Mouse (Mus musculus): ENCODE results near the gene Kansl1l. TPM values are rescaled to one million over a fixed set of nuclear protein-coding genes. Genes with fewer than 3 reads are reported as not detected.

Gene Kansl1l
- 17.3 and 17.9 TPM in 2 replicates for polyA plus RNA-seq (2015; fragmentation: Nextera tagmentation; extraction: Ambion mirVana)

DNA sequence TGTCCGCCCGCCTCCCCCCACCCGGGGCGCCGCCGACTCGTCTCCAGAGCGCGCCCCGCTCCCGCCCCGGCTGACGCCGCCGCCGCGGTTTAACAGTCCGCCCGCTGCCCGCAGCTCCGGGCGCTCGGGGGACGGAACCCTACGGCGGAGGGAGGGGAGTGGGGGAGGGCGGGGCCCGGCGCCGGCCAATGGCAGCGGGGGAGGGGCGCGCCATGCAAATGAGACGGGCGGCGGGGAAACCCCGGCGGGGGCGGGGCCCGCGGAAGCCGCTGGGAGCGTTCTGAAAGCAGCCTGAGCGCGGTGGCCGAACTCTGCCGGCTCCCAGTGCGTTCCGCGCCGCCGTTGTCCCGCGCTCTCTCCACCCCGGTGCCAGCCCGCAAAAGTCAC lies at the start of gene Kansl1l:
Gene Kansl1l (minus strand): TSS at position 110 of the 387 bp plus-strand sequence.
- TF ChIP-seq CTCF (IDR thresholded peaks at IDR 0.05; ENCODE audit: low read depth): no peak
- no peaks in the 10 kb centered on the region for H3K36me3 ChIP-seq (ENCODE audit: insufficient read depth, low read length)
- peak; percentile 89 for ATAC-seq (replicated peaks; ENCODE audit: low FRiP score, low read depth)
- H3K27ac ChIP-seq: peak within 1 kb of the TSS; percentile 98
- H3K4me2 ChIP-seq (ENCODE audit: low read length): peak within 1 kb of the TSS; percentile 82
- H3K9me3 ChIP-seq (replicated peaks; ENCODE audit: low read length): no peaks in the 10 kb centered on the region
- H3K9ac ChIP-seq (ENCODE audit: low read depth, low read length): peak within 1 kb of the TSS; percentile 84
- H3K4me1 ChIP-seq (replicated peaks; ENCODE audit: insufficient read depth, low read length): peaks cover 15% of the 10 kb centered on the region; the same call in 1 of the 2 replicates
- DNase-seq (ENCODE audit: low spot score): peak; percentile 95
- no peaks in the 10 kb centered on the region for H3K27me3 ChIP-seq (ENCODE audit: insufficient read depth, low read length)
- under 1% methylated on average over 42 of the region's 56 CpGs for WGBS
- peak within 1 kb of the TSS; percentile 86 for H3K4me3 ChIP-seq (replicated peaks; ENCODE audit: low read depth, low read length)

DNA sequence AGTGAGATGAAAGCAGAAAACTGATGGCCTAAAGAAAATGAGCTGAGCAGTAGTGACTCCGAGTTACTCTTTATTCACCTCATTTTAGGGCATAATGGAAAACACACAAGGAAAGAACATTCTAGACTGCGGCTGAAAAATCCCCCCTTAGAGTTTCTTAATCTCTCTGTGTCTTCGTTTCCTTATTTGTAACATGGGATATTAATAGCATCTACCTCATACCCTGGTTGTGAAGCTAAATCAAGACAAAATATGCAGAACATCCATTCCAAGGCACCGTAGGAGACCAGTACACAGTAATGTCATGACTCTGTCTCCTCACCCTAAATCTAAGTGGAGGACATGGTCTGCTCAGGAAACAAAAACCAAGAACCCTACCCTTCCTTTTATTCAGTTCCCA lies 48.3 kb upstream of the Kansl1l start:
- Histone ChIP-seq H3K4me2 (ENCODE audit: low read length) (no peak overlapping the region), H3K4me3 (replicated peaks; ENCODE audit: low read depth, low read length) (no peak overlapping the region), H3K4me1 (replicated peaks; ENCODE audit: insufficient read depth, low read length) (0 out of 2 replicates have a peak, but pooled peaks cover 3% of the 10 kb centered on the region), H3K9ac (ENCODE audit: low read depth, low read length) (no peak overlapping the region), H3K27ac (no peak overlapping the region), H3K9me3 (replicated peaks; ENCODE audit: low read length) (no peaks in the 10 kb centered on the region), H3K27me3 (ENCODE audit: insufficient read depth, low read length) (no peaks in the 10 kb centered on the region), H3K36me3 (ENCODE audit: insufficient read depth, low read length) (no peaks in the 10 kb centered on the region)
- no peak for TF ChIP-seq CTCF (IDR thresholded peaks at IDR 0.05; ENCODE audit: low read depth)
- WGBS: 79% methylated on average over 4 of the region's 4 CpGs
- DNase-seq (ENCODE audit: low spot score) (no peak), ATAC-seq (replicated peaks; ENCODE audit: low FRiP score, low read depth) (no peak)

DNA sequence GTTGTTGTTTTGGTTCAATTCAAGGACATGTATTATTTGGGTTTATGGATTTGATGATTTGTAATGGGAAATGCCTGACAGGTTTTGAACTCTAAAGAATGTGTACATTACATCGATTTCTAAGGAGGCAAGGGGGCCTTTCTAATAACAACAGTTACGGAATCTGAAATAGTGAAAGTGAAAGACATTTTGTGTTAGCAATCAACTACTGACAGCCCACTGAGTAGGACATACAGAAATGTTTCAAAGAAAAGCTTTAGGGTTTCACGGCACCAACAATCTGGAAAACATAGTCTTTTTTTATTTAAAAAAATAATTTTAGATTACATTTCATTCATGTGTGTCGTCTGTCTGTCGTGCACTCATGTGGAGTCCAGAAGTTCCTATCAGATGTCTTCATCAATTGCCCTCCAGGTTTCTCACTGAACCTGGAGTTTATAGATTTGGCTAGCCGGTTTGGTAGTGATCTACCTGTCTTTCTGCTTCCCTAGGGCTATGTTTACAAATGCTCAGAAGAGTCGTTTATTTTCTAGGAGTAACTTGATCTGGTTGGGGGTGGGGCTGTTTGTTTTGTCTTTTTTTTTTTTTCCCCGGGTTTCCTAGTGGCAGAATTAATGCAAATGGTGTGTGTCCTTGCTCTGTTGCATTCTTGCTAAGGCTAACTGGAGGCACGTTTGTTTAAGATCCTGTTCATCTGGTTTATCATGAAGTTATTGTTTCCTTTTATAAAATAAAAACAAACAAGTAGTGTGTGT lies 46.6 kb upstream of the Kansl1l start:
- Histone ChIP-seq H3K4me1 (replicated peaks; ENCODE audit: insufficient read depth, low read length) (0 out of 2 replicates have a peak, but pooled peaks cover 3% of the 10 kb centered on the region), H3K27me3 (ENCODE audit: insufficient read depth, low read length) (no peaks in the 10 kb centered on the region), H3K9ac (ENCODE audit: low read depth, low read length) (peak overlapping the region; percentile 31; the same call in 1 of the 2 replicates), H3K4me2 (ENCODE audit: low read length) (peak overlapping the region; percentile 70), H3K36me3 (ENCODE audit: insufficient read depth, low read length) (no peaks in the 10 kb centered on the region), H3K9me3 (replicated peaks; ENCODE audit: low read length) (no peaks in the 10 kb centered on the region), H3K27ac (no peak overlapping the region), H3K4me3 (replicated peaks; ENCODE audit: low read depth, low read length) (peak overlapping the region; percentile 96)
- no peak for TF ChIP-seq CTCF (IDR thresholded peaks at IDR 0.05; ENCODE audit: low read depth)
- DNase-seq (ENCODE audit: low spot score) (peak; percentile 54), ATAC-seq (replicated peaks; ENCODE audit: low FRiP score, low read depth) (no peak)
- WGBS: 7% methylated on average over 9 of the region's 9 CpGs

DNA sequence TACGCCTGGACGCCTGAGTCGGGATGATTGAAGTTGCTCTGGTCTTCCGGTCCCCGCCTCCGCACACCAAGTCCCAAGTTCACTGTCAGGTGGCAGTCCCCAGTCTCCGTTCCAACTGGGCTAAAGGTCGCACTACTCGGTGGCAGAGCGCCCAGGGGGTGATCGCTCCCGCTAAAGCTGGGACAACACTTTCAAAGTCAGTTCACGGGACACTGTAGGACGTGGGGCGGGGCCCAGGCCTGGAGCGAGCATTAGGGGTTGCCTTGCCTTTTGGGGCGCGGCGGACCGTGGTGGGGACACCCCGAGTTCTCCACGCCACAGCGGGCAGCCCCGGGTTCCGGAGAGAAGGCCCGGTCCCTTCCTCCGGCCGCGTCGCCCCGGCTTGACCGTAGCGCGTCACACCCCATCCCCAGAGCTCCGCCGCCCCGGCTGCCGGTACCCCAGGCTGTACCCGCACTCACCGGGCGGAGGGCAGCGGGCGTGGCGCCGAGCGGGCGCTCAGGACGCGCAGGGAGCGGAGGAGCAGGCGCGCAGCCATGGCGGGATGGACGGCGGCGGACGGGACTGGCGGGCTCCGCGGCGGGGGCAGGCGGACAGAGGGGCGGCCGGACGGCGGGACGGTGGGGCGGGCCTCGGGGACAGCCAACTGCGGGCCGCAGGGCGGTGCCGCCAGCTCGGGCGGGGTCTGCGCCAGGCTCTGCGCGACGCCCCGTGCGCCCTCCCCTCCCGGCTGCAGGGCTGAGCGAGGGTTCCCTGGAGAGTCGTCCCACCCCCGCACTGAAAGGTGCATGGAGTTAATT lies 45.5 kb upstream of the Kansl1l start, which contains the start of gene Acadl:
Gene Acadl (minus strand): TSS at position 566 of the 800 bp plus-strand sequence.
- TF ChIP-seq CTCF (IDR thresholded peaks at IDR 0.05; ENCODE audit: low read depth): no peak

DNA sequence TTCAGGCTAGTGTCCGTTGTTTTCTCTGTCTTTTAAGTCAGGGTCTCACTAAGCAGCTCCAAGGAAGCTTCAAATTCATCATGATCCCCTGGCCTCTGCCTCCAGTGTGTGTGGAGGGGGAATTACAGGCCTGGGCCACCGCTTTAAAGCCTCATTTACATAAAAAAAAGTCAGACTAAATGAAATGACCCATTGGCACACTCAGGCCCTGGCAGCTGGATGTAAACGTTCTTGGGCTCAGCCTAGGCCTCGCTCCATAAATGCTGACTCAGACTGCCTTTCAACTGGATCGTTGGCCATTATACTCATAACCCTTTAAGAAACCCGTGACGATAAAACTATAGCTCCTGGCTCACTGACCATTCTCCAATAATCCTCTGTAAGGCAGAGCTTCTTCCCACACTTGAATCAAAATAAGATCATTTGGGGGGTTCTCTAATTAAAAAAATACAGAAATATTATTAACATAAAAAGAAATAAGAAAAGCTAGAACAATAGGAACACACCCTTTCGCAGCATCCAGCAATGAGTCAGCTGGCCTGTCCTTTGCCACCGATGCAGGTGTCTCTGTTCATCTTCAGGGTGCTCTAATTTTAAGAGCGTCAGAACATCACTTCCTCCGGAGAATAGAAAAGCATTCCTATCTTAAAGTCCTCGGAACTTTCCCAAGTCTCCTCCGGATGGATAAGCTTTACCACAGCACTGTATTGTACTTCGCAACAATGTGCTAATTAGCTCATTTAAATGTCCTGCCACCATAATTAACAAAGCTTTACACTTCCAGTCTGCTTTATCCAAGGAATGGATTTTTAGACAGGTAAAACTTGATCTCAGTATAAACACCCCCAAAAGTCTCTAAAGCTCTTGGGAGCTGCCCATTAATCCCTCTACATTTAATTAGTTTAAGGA lies 44.7 kb upstream of the Kansl1l start:
- Histone ChIP-seq H3K36me3 (ENCODE audit: insufficient read depth, low read length) (no peaks in the 10 kb centered on the region), H3K4me1 (replicated peaks; ENCODE audit: insufficient read depth, low read length) (0 out of 2 replicates have a peak, but pooled peaks cover 3% of the 10 kb centered on the region), H3K4me3 (replicated peaks; ENCODE audit: low read depth, low read length) (peak overlapping the region; percentile 96), H3K27ac (peak overlapping the region; percentile 98), H3K9me3 (replicated peaks; ENCODE audit: low read length) (no peaks in the 10 kb centered on the region), H3K9ac (ENCODE audit: low read depth, low read length) (peak overlapping the region; percentile 96), H3K4me2 (ENCODE audit: low read length) (peak overlapping the region; percentile 70), H3K27me3 (ENCODE audit: insufficient read depth, low read length) (no peaks in the 10 kb centered on the region)
- WGBS: 13% methylated on average over 14 of the region's 14 CpGs
- TF ChIP-seq CTCF (IDR thresholded peaks at IDR 0.05; ENCODE audit: low read depth): no peak
- ATAC-seq (replicated peaks; ENCODE audit: low FRiP score, low read depth): no peak
- DNase-seq (ENCODE audit: low spot score): peak; percentile 49

More for the DNA sequence above, 45.5 kb upstream of the Kansl1l start, which contains the start of gene Acadl:
- no peaks in the 10 kb centered on the region for H3K36me3 ChIP-seq (ENCODE audit: insufficient read depth, low read length)
- H3K4me2 ChIP-seq (ENCODE audit: low read length): peak within 1 kb of the TSS; percentile 70
- peak within 1 kb of the TSS; percentile 96 for H3K9ac ChIP-seq (ENCODE audit: low read depth, low read length)
- peak within 1 kb of the TSS; percentile 96 for H3K4me3 ChIP-seq (replicated peaks; ENCODE audit: low read depth, low read length)
- WGBS: under 1% methylated on average over 76 of the region's 85 CpGs
- no peaks in the 10 kb centered on the region for H3K27me3 ChIP-seq (ENCODE audit: insufficient read depth, low read length)
- peak within 1 kb of the TSS; percentile 98 for H3K27ac ChIP-seq
- peak; percentile 93 for ATAC-seq (replicated peaks; ENCODE audit: low FRiP score, low read depth)
- peak; percentile 82 for DNase-seq (ENCODE audit: low spot score)
- H3K4me1 ChIP-seq (replicated peaks; ENCODE audit: insufficient read depth, low read length): 0 out of 2 replicates have a peak, but pooled peaks cover 3% of the 10 kb centered on the region
- H3K9me3 ChIP-seq (replicated peaks; ENCODE audit: low read length): no peaks in the 10 kb centered on the region

Measured in kidney, postnatal 0 days (tissue).